Mouse (Mus musculus) embryonic fibroblast, embryonic 13.5 days (primary cell): ENCODE measurements around the gene Dyrk1a. TPM values are rescaled to one million over a fixed set of nuclear protein-coding genes. Genes with fewer than 3 reads are reported as not detected.

Experiments used
- H3K27ac ChIP-seq: 2 replicates; pipeline ENCODE4 v1.5.1; 2012; ENCODE audit warnings: low read length, control low read depth, inconsistent platforms; ENCODE audit not compliant: insufficient read depth
- H3K4me1 ChIP-seq: 2 replicates; pipeline ENCODE4 v1.6.1; 2011; ENCODE audit warnings: low read length; ENCODE audit not compliant: control insufficient read depth, insufficient read depth
- H3K4me3 ChIP-seq: 2 replicates; pipeline ENCODE4 v1.5.1; 2011; ENCODE audit warnings: mild to moderate bottlenecking, control low read depth, low read length; ENCODE audit not compliant: insufficient read depth
- CTCF ChIP-seq: IDR thresholded peaks from 2 replicates; pipeline ENCODE4 v1.5.1; 2011; ENCODE audit warnings: mild to moderate bottlenecking, control low read depth, low read length, moderate library complexity, borderline replicate concordance; ENCODE audit not compliant: insufficient read depth
- POLR2A ChIP-seq: IDR thresholded peaks from 2 replicates; pipeline ENCODE4 v1.6.1; 2011; ENCODE audit warnings: low read depth, mild to moderate bottlenecking, control low read depth, low read length, moderate library complexity
- polyA plus RNA-seq: library from polyadenylated mRNA; stranded (reverse); fragments of >200 nt; gene quantifications from 2 replicates; pipeline ENCODE4 v1.2.4, GENCODE M21; 2011; ENCODE audit warnings: low read depth; ENCODE audit not compliant: missing spikeins, insufficient read length

Gene Dyrk1a
- polyA plus RNA-seq, 1 experiment, result 50.5 TPM

- H3K4me3 ChIP-seq, result peak overlapping the region; percentile 85
- TF ChIP-seq CTCF (no peak), POLR2A (peak; percentile 66)
- H3K27ac ChIP-seq, result peak overlapping the region; percentile 93
- H3K4me1 ChIP-seq, result peaks cover 16% of the 10 kb centered on the region
Observed at GRCm38 (mm10) chr16:94570361-94571041, 691 bp downstream of the Dyrk1a start.

DNA sequence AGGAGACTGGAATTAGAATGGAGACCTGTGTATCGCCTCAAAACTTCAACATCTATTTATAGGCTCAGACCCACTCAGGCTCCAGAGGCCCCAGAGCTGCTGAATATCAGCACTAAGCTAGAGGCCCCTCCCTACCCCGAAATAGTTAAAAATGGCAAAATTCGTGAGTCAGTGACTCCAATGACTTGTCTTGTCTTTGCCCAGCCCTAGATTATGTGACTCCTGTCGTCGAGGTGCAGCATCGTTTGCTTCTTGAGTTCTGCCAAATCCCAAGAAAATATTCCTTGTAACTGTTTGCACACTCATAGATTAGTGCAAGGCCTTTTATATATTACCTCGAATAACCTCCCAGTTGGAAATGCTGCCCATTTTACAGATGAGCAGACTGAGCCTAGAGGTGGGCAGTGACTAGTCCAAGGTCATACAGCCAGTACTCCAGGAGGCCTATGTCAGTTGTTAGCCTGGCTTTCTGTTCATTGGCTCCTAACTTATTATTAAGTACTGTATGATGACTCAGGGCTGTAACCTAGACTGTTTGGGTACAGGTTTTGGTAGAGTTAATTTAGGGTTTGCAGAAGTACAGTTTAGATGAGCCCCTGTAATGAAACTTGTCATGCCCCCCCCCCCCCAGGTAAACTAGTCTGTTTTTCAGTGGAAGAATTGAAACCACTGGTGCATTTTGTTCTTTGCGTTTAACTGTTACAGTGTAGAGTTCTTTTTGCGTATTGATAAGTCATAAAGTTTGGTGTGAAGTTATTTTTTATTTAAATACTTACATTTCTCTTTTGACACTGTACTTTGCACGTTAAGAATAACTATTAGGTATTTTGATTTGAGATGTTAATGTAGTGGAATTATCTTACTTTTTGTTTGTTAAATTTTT lies 1.5 kb downstream of the Dyrk1a start:
- H3K27ac ChIP-seq, result peak overlapping the region; percentile 93
- peak overlapping the region; percentile 85 for H3K4me3 ChIP-seq
- H3K4me1 ChIP-seq, result peaks cover 19% of the 10 kb centered on the region
- TF ChIP-seq POLR2A, result no peak
- TF ChIP-seq CTCF, result no peak

- Histone ChIP-seq H3K4me1 (peaks cover 19% of the 10 kb centered on the region), H3K27ac (0 out of 2 replicates have a peak overlapping the region, but pooled peaks have one; percentile 6), H3K4me3 (0 out of 2 replicates have a peak overlapping the region, but pooled peaks have one; percentile 35)
- TF ChIP-seq POLR2A (no peak), CTCF (no peak)
Observed at GRCm38 (mm10) chr16:94572422-94572821, 2.6 kb downstream of the Dyrk1a start.

DNA sequence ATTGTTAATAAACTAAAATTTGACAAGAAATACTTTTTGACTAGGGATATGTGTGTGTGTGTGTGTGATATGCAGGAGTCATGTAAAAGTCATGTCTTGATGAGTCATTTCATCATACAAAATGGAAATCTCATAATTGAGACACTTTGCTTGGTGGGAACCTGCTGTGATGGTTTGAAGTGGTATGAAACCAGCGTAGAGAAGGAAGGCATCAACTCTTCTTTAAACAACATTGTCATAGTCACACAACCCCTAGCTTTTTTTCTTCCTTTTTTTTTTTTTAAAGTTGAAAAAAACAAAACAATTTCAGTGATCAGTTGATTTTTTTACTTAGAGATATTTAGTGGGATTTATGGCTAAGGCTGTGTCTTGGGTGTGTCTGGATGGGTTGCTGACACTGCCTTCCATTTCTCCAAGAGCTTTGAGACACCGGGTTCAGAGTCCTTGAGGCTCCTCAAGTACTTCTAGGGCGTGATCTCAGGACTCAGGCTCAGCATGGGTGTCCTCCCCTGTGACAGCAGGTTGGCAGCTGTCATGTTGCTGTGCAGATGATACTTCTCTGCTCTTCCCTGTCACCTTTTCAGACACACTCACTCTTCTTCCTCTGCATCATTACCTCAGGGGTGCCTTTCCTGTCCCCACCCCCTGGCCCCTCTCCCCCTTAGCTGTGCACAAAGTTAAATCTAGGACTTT lies 4.4 kb downstream of the Dyrk1a start:
- TF ChIP-seq CTCF (no peak), POLR2A (no peak)
- Histone ChIP-seq H3K27ac (no peak overlapping the region), H3K4me3 (no peak overlapping the region), H3K4me1 (peaks cover 19% of the 10 kb centered on the region)

GRCm38 (mm10) chr16:94574718-94575094 lies 4.9 kb downstream of the Dyrk1a start:
- Histone ChIP-seq H3K27ac (no peak overlapping the region), H3K4me1 (peaks cover 19% of the 10 kb centered on the region)
- TF ChIP-seq CTCF, result no peak
- TF ChIP-seq POLR2A, result no peak

GRCm38 (mm10) chr16:94575757-94576156 lies 5.9 kb downstream of the Dyrk1a start:
- Histone ChIP-seq H3K4me3 (no peak overlapping the region), H3K27ac (no peak overlapping the region), H3K4me1 (peaks cover 24% of the 10 kb centered on the region)
- TF ChIP-seq CTCF, result no peak
- TF ChIP-seq POLR2A, result no peak

More at GRCm38 (mm10) chr16:94574718-94575094, 4.9 kb downstream of the Dyrk1a start:
- no peak overlapping the region for H3K4me3 ChIP-seq

DNA sequence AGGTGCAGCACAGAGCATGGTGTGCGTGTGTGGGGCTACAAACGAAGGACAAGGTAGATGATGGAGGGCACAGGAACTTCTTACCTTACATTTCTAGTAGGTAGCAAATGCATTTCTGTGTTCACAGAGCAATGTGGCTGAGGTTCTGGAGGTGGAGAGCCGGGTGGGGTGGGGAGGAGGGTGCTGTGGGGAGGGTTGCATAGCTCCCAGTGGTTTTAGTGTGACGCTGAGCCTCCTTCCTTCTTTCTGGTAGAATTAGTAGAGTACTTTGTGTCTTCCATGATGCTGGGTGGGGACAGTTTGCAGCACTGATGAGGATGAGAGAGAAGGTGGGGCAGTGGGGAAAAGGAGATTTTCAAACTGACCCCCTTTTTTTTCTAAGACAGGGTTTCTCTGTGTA lies 9.5 kb downstream of the Dyrk1a start:
- H3K4me1 ChIP-seq, result peaks cover 17% of the 10 kb centered on the region
- TF ChIP-seq POLR2A (no peak), CTCF (no peak)

DNA sequence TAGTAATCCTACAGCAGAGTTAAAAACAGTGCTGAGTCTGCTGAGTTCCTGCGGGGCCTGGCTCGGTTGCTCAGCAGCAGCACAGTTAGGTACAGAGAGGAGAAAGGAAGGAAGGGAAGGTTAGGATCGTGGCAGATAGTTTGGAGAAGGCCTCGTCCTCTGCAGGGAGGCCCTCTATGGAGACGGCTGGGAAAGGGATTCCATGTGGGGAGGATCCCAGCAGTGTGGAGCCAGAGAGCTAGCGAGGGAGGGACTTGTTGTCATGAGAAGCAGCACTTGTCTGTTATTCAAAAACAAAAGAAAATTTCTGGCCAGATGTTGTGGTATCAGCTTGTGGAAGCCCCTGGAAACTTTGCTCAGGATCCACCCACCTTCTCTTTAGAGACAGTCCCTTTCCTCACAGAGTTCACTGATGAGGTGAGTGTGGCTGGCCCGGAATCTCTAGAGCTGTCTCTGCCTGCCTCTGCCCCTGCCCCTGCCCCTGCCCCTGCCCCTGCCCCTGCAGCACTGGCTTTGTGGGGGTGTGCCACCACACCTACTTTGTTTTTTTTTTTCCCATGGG lies 11.1 kb downstream of the Dyrk1a start:
- peak overlapping the region; percentile 21; the same call in 1 of the 2 replicates for H3K27ac ChIP-seq
- peaks cover 19% of the 10 kb centered on the region for H3K4me1 ChIP-seq

More for the DNA sequence above, 9.5 kb downstream of the Dyrk1a start:
- Histone ChIP-seq H3K4me3 (no peak overlapping the region), H3K27ac (no peak overlapping the region)

DNA sequence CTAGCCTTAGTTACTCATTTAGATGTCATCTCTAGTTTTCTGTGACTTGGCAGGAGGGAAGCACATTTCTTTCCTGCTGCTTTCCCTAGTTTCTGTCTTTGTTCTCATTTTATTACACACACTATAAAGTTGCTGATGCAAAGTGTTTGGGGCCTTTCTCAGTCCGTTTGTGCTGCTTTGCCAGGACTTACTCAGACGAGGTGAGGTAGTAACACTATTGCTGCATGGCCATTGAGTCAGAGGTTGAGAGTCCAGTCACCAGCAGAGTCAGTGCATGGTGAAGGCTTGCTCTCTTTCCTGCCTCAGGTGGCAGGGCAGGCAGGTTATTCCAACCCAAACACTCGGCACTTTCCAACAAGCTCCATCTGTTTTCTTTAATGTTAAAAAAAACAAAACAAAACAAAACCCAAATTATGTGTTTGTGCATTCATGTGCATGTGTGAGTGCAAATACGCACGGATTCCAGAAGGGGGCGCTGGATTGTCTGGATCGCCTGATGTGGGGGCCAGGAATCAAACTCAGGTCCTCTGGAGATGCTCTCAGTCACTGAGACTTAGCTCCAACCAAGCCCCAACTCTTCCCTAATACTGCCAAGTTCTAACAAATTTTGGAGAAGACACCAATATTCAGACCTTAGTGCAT lies 16.7 kb downstream of the Dyrk1a start:
- peaks cover 23% of the 10 kb centered on the region for H3K4me1 ChIP-seq
- no peak for TF ChIP-seq CTCF
- TF ChIP-seq POLR2A, result no peak

More for the DNA sequence above, 11.1 kb downstream of the Dyrk1a start:
- TF ChIP-seq POLR2A, result no peak
- no peak for TF ChIP-seq CTCF
- no peak overlapping the region for H3K4me3 ChIP-seq

More for the DNA sequence above, 16.7 kb downstream of the Dyrk1a start:
- Histone ChIP-seq H3K4me3 (no peak overlapping the region), H3K27ac (peak overlapping the region; percentile 27; the same call in 1 of the 2 replicates)
